Mouse (Mus musculus) testis, adult 2 months (tissue): Measurements from ENCODE around the gene Isx.

ENCODE experiments used
- CTCF ChIP-seq: fragments of 200-500 bp; IDR thresholded peaks from 2 replicates; pipeline ENCODE4 v1.5.1; 2012; ENCODE audit warnings: low read depth, mild to moderate bottlenecking, inconsistent platforms, low read length, moderate library complexity; ENCODE audit not compliant: control insufficient read depth, insufficient read depth, insufficient replicate concordance
- POLR2A ChIP-seq: fragments of 200-500 bp; IDR thresholded peaks from 2 replicates; pipeline ENCODE4 v1.6.1; 2012; ENCODE audit warnings: low read depth, mild to moderate bottlenecking, inconsistent platforms, low read length, moderate library complexity; ENCODE audit not compliant: control insufficient read depth

GRCm38 (mm10) chr8:74897315-74897714, 24.3 kb downstream of the Isx start:
- no peak for TF ChIP-seq POLR2A
- no peak for TF ChIP-seq CTCF
